Mouse (Mus musculus) cerebellum, adult 2 months (tissue): ENCODE measurements at regions not wholly inside any gene's neighbourhood (a gene's known extent, or its start where the extent isn't known, plus 50 kb on each side); places are given as distances from the start of the nearest gene placed in this dataset.

Experiments
- CTCF ChIP-seq: fragments of 200-500 bp; IDR thresholded peaks from 2 replicates; pipeline ENCODE4 v1.5.1; 2011; ENCODE audit warnings: low read depth, mild to moderate bottlenecking, control low read depth, low read length, moderate library complexity, borderline replicate concordance; ENCODE audit not compliant: insufficient read depth
- POLR2A ChIP-seq: fragments of 200-500 bp; IDR thresholded peaks from 2 replicates; pipeline ENCODE4 v1.6.1; 2011; ENCODE audit warnings: low read length, control low read depth, borderline replicate concordance; ENCODE audit not compliant: insufficient read depth

DNA sequence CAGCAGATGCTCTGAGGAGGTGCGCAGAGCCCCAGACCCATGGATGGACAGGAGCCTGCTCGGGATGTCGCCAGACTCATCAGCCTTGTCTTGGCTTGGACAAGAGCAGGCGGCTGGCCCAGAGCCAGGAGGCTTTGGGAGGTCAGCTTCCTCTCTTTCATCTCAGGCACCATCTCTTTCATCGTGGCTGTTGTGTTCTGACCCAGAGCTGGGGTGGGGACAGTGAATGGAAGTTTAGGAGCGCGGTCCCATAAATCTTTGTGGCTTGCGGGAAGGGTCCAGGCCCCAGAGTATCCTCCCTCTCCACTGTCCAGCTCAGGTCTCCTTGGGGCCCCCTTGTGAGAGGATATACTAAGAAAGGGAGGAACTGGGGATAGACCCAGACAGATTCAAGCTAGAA, 87.2 kb upstream of the Zbtb40 start:
- no peak for TF ChIP-seq CTCF
- TF ChIP-seq POLR2A: no peak
